19 mouse cellular contexts compared by ENCODE assay signal in the genomic region with DNA sequence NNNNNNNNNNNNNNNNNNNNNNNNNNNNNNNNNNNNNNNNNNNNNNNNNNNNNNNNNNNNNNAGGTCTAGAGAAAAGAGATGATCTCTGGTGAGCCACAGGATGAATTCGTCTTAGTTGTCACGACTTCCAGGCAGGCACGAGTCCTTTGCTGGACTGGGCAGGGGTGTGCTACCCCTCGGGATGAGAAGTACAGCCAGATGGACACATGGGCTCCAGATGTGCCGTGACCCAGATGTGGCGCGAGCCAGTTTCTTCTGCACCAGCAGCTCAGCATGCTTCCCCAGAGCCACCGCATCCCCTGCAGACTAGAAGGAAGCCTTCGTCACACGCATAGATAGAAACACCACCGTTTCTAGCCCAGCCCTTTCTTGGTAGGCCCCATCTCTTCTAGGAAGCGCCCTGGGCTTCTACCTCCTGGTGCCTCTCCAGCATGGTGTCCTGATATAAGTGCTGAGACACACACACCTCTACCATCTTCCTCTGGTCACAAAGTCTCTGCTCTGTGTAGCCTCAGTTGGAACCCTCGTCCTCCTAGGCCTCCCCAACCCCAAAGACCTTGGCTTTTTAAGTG. TPM values are rescaled to one million over a fixed set of nuclear protein-coding genes. Genes with fewer than 3 reads are reported as not detected.
DNase-seq lines count a peak whose midpoint lies in the region; ATAC-seq and TF ChIP-seq lines count a peak whose summit lies in the region.
"Had no signal": no experiment of that assay in that cellular context is flagged by ENCODE, and none has a peak within 500 bp of the region (broad histone marks: within the 10 kb centered on the region; RNA-seq: fewer than 3 reads in every experiment).

No protein-coding gene starts in this region.

- H3K27ac ChIP-seq in heart, adult 2 months: no peak overlapping the region
- no peak overlapping the region for H3K27ac ChIP-seq in neural tube, embryonic 11.5 days (ENCODE audit: low read depth, low read length)
- H3K27ac ChIP-seq: forebrain, embryonic 12.5 days; hindbrain, embryonic 14.5 days; intestine, embryonic 15.5 days; limb, embryonic 13.5 days; lung, embryonic 15.5 days; macrophage; midbrain, embryonic 13.5 days had no signal

- H3K27me3 ChIP-seq in heart, adult 2 months (ENCODE audit: control insufficient read depth, insufficient read depth, low read length): no peaks in the 10 kb centered on the region
- H3K27me3 ChIP-seq in neural tube, embryonic 11.5 days (ENCODE audit: control insufficient read depth, insufficient read depth, low read length): no peaks in the 10 kb centered on the region
- H3K27me3 ChIP-seq: forebrain, embryonic 12.5 days; intestine, embryonic 15.5 days; limb, embryonic 13.5 days; lung, embryonic 15.5 days had no signal

- no peaks in the 10 kb centered on the region for H3K79me2 ChIP-seq in heart, adult 2 months (replicated peaks; ENCODE audit: control insufficient read depth, insufficient read depth, low read length)

- no peak for TF ChIP-seq POLR2A in heart, adult 2 months (IDR thresholded peaks at IDR 0.05; ENCODE audit: insufficient read depth, low read depth, low read length)

- DNase-seq in heart, adult 11 months: peak; percentile 93
- no peak for DNase-seq in heart, adult 2 months
- peak; percentile 30 for DNase-seq in embryo, embryonic 10.5 days (ENCODE audit: low spot score)
- DNase-seq in forelimb bud, embryonic 11.5 days (ENCODE audit: low read depth, low spot score): peak; percentile 51
- peak; percentile 28 for DNase-seq in neural tube, embryonic 11.5 days (ENCODE audit: low spot score)
- no peak for DNase-seq in cerebellum, adult 8-10 months
- DNase-seq in layer of hippocampus, adult 8-10 months (ENCODE audit: low spot score in 2 of 2): no peak
- DNase-seq: cerebellum, postnatal 25 days; thymus, adult 18-20 months had no signal

- ATAC-seq in neural tube, embryonic 11.5 days (ENCODE audit: insufficient read depth, low FRiP score, low TSS enrichment): no peak
- ATAC-seq: intestine, embryonic 15.5 days; midbrain, embryonic 13.5 days had no signal

- no peaks in the 10 kb centered on the region for H3K36me3 ChIP-seq in heart, adult 2 months (ENCODE audit: control insufficient read depth, insufficient read depth, low read length)
- no peaks in the 10 kb centered on the region for H3K36me3 ChIP-seq in neural tube, embryonic 11.5 days (ENCODE audit: control insufficient read depth, insufficient read depth, low read length)
- H3K36me3 ChIP-seq: forebrain, embryonic 12.5 days; intestine, embryonic 15.5 days; limb, embryonic 13.5 days; lung, embryonic 15.5 days; midbrain, embryonic 13.5 days had no signal

- TF ChIP-seq CTCF in heart, adult 2 months (IDR thresholded peaks at IDR 0.05): no peak

- H3K9me3 ChIP-seq in neural tube, embryonic 11.5 days (ENCODE audit: control insufficient read depth, low read length): no peaks in the 10 kb centered on the region
- H3K9me3 ChIP-seq: forebrain, embryonic 12.5 days; intestine, embryonic 15.5 days; limb, embryonic 13.5 days; lung, embryonic 15.5 days; midbrain, embryonic 13.5 days had no signal

- TF ChIP-seq EP300 in heart, adult 2 months (IDR thresholded peaks at IDR 0.05; ENCODE audit: insufficient read depth, low read depth, low read length): no peak

- no peak overlapping the region for H3K4me2 ChIP-seq in neural tube, embryonic 11.5 days (ENCODE audit: low read depth)
- H3K4me2 ChIP-seq: forebrain, embryonic 12.5 days; hindbrain, embryonic 14.5 days; intestine, embryonic 15.5 days; limb, embryonic 13.5 days; lung, embryonic 15.5 days; midbrain, embryonic 13.5 days had no signal

- H3K4me1 ChIP-seq in heart, adult 2 months (ENCODE audit: control insufficient read depth, insufficient read depth, low read length): peaks cover 1% of the 10 kb centered on the region; the same call in 1 of the 2 replicates
- no peaks in the 10 kb centered on the region for H3K4me1 ChIP-seq in neural tube, embryonic 11.5 days (ENCODE audit: control insufficient read depth, insufficient read depth, low read length)

- WGBS in heart, adult 2 months: 69% methylated on average over 13 of the region's 13 CpGs
- WGBS in neural tube, embryonic 11.5 days: 53% methylated on average over 13 of the region's 13 CpGs

- H3K9ac ChIP-seq in heart, adult 2 months (ENCODE audit: low read depth, low read length): no peak overlapping the region
- no peak overlapping the region for H3K9ac ChIP-seq in neural tube, embryonic 11.5 days (ENCODE audit: low read length)
- H3K9ac ChIP-seq: forebrain, embryonic 12.5 days; hindbrain, embryonic 14.5 days; intestine, embryonic 15.5 days; limb, embryonic 13.5 days; lung, embryonic 15.5 days; midbrain, embryonic 13.5 days had no signal

- H3K4me3 ChIP-seq in heart, adult 2 months: no peak overlapping the region
- H3K4me3 ChIP-seq in neural tube, embryonic 11.5 days (ENCODE audit: low read depth, low read length): no peak overlapping the region
- H3K4me3 ChIP-seq: forebrain, embryonic 12.5 days; intestine, embryonic 15.5 days; limb, embryonic 13.5 days; lung, embryonic 15.5 days; midbrain, embryonic 13.5 days; myocyte had no signal

- intact Hi-C loops in heart, adult 2 months (cut with DNase I): no loop called here

RNA-seq across cellular contexts. Expression of gene Grifin, which starts 26.7 kb away (rescaled TPM):
- not detected for total RNA-seq in heart, adult 2 months (2021)
- polyA plus RNA-seq in heart, adult 2 months (2012; rRNA removed): not detected in 2 replicates
- polyA plus RNA-seq in neural tube, embryonic 11.5 days (2014; fragmentation: Nextera tagmentation; extraction: Ambion mirVana): not detected in 2 replicates
- total RNA-seq in layer of hippocampus, adult 8-10 months (2022): under 1 TPM in 2 of 4 experiments, not detected in 2; 0.67 to 0.80 TPM
- total RNA-seq: heart, adult 8-10 months; left cerebral cortex, adult 18-20 months had no signal
- polyA plus RNA-seq: forebrain, embryonic 12.5 days; hindbrain, embryonic 14.5 days; limb, embryonic 13.5 days; lung, embryonic 15.5 days; macrophage; midbrain, embryonic 13.5 days; myocyte had no signal

RNA-seq across cellular contexts. Expression of gene Chst12, which starts 32.8 kb away (rescaled TPM):
- 1 to 10 TPM; 4.5 to 4.8 TPM for total RNA-seq in heart, adult 2 months (2021)
- 8.3 and 11.2 TPM in 2 replicates for polyA plus RNA-seq in heart, adult 2 months (2012; rRNA removed)
- polyA plus RNA-seq in neural tube, embryonic 11.5 days (2014; fragmentation: Nextera tagmentation; extraction: Ambion mirVana): 14.4 and 15.5 TPM in 2 replicates
- total RNA-seq in layer of hippocampus, adult 8-10 months (2022): 10 to 100 TPM; 14.3 to 24.0 (median 18.8) TPM

Comparison
In these comparisons a context has a peak if more than half of its experiments do, and no peak if none do; other contexts are left out.
1. DNase-seq: peak in heart, adult 11 months (single experiment), embryo, embryonic 10.5 days (single experiment), forelimb bud, embryonic 11.5 days (single experiment) and neural tube, embryonic 11.5 days (single experiment); none in heart, adult 2 months (0 of 2), cerebellum, adult 8-10 months (single experiment) and layer of hippocampus, adult 8-10 months (0 of 2).